Comparison of ENCODE assay signal across 9 mouse cellular contexts in the genomic region with DNA sequence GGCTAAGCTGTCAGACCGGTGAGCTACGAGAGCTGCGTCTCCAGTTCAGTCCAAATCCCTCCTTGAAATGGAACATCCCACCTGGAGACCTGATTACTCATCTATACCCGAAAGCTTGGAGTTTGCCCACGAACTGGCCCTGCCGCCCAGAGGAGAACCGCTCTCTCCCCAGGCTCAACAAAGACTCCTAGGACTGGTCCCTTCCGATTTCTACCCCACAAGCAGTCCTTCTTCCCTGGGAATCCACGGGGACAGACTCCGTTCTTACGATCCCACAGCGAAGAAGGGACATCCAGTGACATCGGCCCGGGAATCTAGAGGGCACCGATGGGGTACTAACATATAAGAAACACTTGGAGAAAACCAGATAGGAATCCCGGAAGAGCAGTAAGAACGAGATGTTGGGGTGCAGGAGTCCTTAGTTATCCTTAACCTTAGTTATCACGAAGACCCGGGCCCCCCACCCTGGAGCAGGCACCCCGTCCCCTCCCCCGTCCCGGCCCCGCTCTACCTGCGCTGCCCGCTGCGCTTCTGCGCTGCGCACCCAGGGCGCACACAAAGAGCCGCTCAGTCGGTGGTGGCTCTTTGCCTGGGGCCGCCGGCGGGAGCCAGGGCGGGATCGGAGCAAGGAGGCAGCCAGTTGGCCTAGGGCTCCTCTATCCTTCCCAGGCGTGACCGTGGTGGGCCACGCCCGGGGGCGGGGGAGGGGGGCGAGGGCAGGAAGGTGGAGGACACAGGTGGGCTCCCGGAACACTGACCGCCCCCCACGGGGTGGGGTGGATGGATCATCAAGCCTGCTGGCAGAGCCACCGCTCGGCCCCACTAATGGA. TPM values are rescaled to one million over a fixed set of nuclear protein-coding genes. Genes with fewer than 3 reads are reported as not detected.
DNase-seq lines count a peak whose midpoint lies in the region; ATAC-seq and TF ChIP-seq lines count a peak whose summit lies in the region.
"Had no signal": no experiment of that assay in that cellular context is flagged by ENCODE, and none has a peak within 500 bp of the region (broad histone marks: within the 10 kb centered on the region; RNA-seq: fewer than 3 reads in every experiment).

Chst5 (minus strand) TSS at position 827 of the 830 bp plus-strand sequence.

- H3K4me3 ChIP-seq in intestine, postnatal 0 days (ENCODE audit: low read depth, low read length): peak within 1 kb of the TSS; percentile 26
- H3K4me3 ChIP-seq: myocyte had no signal

- no peak for ATAC-seq in intestine, postnatal 0 days

- 0 out of 2 replicates have a peak within 1 kb of the TSS, but pooled peaks have one; percentile 27 for H3K9ac ChIP-seq in intestine, postnatal 0 days (ENCODE audit: low read depth, low read length)

- H3K4me1 ChIP-seq in intestine, postnatal 0 days (replicated peaks; ENCODE audit: control insufficient read depth, insufficient read depth, low read length): no peaks in the 10 kb centered on the region

- no peaks in the 10 kb centered on the region for H3K36me3 ChIP-seq in intestine, postnatal 0 days (ENCODE audit: control insufficient read depth, insufficient read depth)

- TF ChIP-seq CTCF in intestine, postnatal 0 days (IDR thresholded peaks at IDR 0.05; ENCODE audit: low read depth): no peak

- peak within 1 kb of the TSS; percentile 60 for H3K4me2 ChIP-seq in intestine, postnatal 0 days (replicated peaks; ENCODE audit: low read depth)

- no peaks in the 10 kb centered on the region for H3K9me3 ChIP-seq in intestine, postnatal 0 days (ENCODE audit: control insufficient read depth)

- WGBS in intestine, postnatal 0 days: 7% methylated on average over 47 of the region's 47 CpGs

- H3K27ac ChIP-seq in intestine, postnatal 0 days (ENCODE audit: low read depth, low read length): no peak within 1 kb of the TSS

- DNase-seq in gastrocnemius, postnatal 10 days: peak; percentile 55
- DNase-seq in gastrocnemius, adult 8-10 months (ENCODE audit: low spot score in 2 of 2): no peak
- peak; percentile 53 for DNase-seq in testis, postnatal 10 days (ENCODE audit: low spot score)
- DNase-seq in testis, postnatal 14 days (ENCODE audit: low spot score): no peak
- peak; percentile 50 for DNase-seq in retina, postnatal 1 day
- no peak for DNase-seq in adrenal gland, adult 2 months
- DNase-seq in left cerebral cortex, adult 8-10 months (ENCODE audit: low spot score in 2 of 2): no peak

- H3K27me3 ChIP-seq in intestine, postnatal 0 days (replicated peaks; ENCODE audit: control insufficient read depth, insufficient read depth, low read length): peaks cover 17% of the 10 kb centered on the region

RNA-seq across cellular contexts. Expression of gene Chst5, which starts in this region (rescaled TPM):
- 1 to 10 TPM; 2.8 to 3.3 TPM for total RNA-seq in gastrocnemius, postnatal 10 days (2021)
- total RNA-seq in gastrocnemius, adult 8-10 months (2022): not detected
- polyA plus RNA-seq in intestine, postnatal 0 days (2015; fragmentation: Nextera tagmentation; extraction: Ambion mirVana): 0.44 and 0.54 TPM in 2 replicates
- not detected for total RNA-seq in adrenal gland, adult 2 months (2021)
- polyA plus RNA-seq in adrenal gland, adult 2 months (2012; rRNA removed): not detected in 2 replicates
- under 1 TPM; 0.30 to 0.80 (median 0.53) TPM for total RNA-seq in left cerebral cortex, adult 8-10 months (2022)

Comparison
In these comparisons a context has a peak if more than half of its experiments do, and no peak if none do; other contexts are left out.
1. DNase-seq: peak in gastrocnemius, postnatal 10 days (single experiment), testis, postnatal 10 days (single experiment) and retina, postnatal 1 day (single experiment); none in gastrocnemius, adult 8-10 months (0 of 2), testis, postnatal 14 days (single experiment), adrenal gland, adult 2 months (single experiment) and left cerebral cortex, adult 8-10 months (0 of 2).